Mouse (Mus musculus): ENCODE measurements at regions not wholly inside any gene's neighbourhood (a gene's known extent, or its start where the extent isn't known, plus 50 kb on each side); places are given as distances from the start of the nearest gene placed in this dataset.

GRCm38 (mm10) chr1:89402513-89403210, 51.9 kb upstream of the Agap1 start:
- no peak for DNase-seq (ENCODE audit: low spot score)
- 84% methylated on average over 5 of the region's 5 CpGs for whole genome bisulfite sequencing
- peaks cover 56% of the 10 kb centered on the region for H3K27me3 ChIP-seq (ENCODE audit: insufficient read depth, poor library complexity, severe bottlenecking)
- H3K36me3 ChIP-seq: no peaks in the 10 kb centered on the region
- no peak overlapping the region for H3K4me3 ChIP-seq
- H3K4me1 ChIP-seq (replicated peaks): peaks cover 27% of the 10 kb centered on the region
- peaks cover 7% of the 10 kb centered on the region; the same call in 1 of the 2 replicates for H3K9me3 ChIP-seq
- H3K27ac ChIP-seq: no peak overlapping the region

- no peak overlapping the region for H3K4me3 ChIP-seq
- 68% methylated on average over 7 of the region's 7 CpGs for WGBS
- H3K9me3 ChIP-seq: peaks cover 9% of the 10 kb centered on the region; the same call in 1 of the 2 replicates
- no peak for DNase-seq (ENCODE audit: low spot score)
- peaks cover 27% of the 10 kb centered on the region for H3K4me1 ChIP-seq (replicated peaks)
- peaks cover 50% of the 10 kb centered on the region for H3K27me3 ChIP-seq (ENCODE audit: insufficient read depth, poor library complexity, severe bottlenecking)
- H3K36me3 ChIP-seq: no peaks in the 10 kb centered on the region
- H3K27ac ChIP-seq: no peak overlapping the region
Measured at GRCm38 (mm10) chr1:89403551-89404050, 51.0 kb upstream of the Agap1 start.
